Mouse (Mus musculus): ENCODE results near the gene Pam.

DNA sequence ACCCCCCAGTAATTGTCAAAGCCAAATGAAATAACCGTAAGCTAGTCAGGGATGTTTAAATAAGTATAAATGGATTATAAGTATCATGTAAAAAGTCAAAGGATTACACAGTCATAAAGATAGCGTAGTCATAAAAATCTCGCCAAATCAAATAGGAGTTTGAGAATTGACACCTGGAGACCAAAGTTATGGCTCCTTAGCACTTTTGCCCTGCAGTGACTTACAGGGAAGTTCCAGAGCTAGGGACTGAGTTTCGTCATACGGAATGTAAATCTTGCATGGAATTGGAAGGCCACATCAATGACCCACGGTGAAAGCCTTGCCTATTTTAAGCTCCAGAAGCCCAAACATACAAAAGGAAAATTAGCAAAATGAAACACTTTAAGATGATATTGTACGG lies 192.6 kb downstream of the Pam start:
- TF ChIP-seq POLR2A (IDR thresholded peaks at IDR 0.05; ENCODE audit: low read depth, low read length) = no peak
- TF ChIP-seq CTCF (IDR thresholded peaks at IDR 0.05; ENCODE audit: borderline replicate concordance, insufficient read depth, low read length) = no peak

All from embryonic fibroblast, embryonic 13.5 days (primary cell).